ENCODE assay signal across 15 mouse cellular contexts in the genomic region with DNA sequence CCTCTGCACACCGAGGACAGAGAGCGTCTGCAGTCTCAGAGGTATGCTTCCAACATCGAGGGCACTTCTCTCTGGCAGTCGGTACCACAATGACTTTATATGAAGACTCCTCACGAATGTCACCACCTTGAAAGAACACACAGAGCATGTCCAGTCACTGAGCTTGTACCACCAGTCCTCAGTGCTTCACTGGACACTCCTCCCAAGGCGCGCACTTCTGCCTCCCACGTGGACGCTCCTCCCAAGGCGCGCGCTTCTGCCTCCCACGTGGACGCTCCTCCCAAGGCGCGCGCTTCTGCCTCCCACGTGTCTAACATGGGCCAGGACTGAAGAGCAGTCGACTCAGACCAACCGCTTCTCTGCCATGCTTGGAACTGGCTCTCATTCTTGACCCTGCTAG.
"Had no signal": no experiment of that assay in that cellular context is flagged by ENCODE, and none has a peak within 500 bp of the region (broad histone marks: within the 10 kb centered on the region; RNA-seq: fewer than 3 reads in every experiment).

No protein-coding gene starts in this region.

- H3K9me3 ChIP-seq: limb, embryonic 12.5 days; limb, embryonic 15.5 days; lung, embryonic 15.5 days had no signal

- H3K27ac ChIP-seq: limb, embryonic 12.5 days; limb, embryonic 15.5 days; liver, embryonic 14.5 days; lung, embryonic 15.5 days; stomach, postnatal 0 days had no signal

- DNase-seq: kidney, adult 18-20 months; left cerebral cortex, postnatal 4 days; lung, adult 18-20 months; lung, postnatal 10 days; lung, postnatal 4 days; midbrain, embryonic 14.5 days; thymus, adult 2 months; thymus, postnatal 14 days; thymus, postnatal 4 days had no signal

- H3K27me3 ChIP-seq: limb, embryonic 12.5 days; limb, embryonic 15.5 days; lung, embryonic 15.5 days had no signal

- H3K4me3 ChIP-seq: limb, embryonic 12.5 days; limb, embryonic 15.5 days; lung, embryonic 15.5 days had no signal

- H3K4me1 ChIP-seq: limb, embryonic 12.5 days had no signal

- H3K4me2 ChIP-seq: limb, embryonic 12.5 days; limb, embryonic 15.5 days; lung, embryonic 15.5 days; midbrain, embryonic 11.5 days had no signal

- H3K9ac ChIP-seq: limb, embryonic 12.5 days; limb, embryonic 15.5 days; liver, embryonic 14.5 days; lung, embryonic 15.5 days had no signal
